Mouse (Mus musculus): ENCODE measurements around the gene Mageb4. TPM values are rescaled to one million over a fixed set of nuclear protein-coding genes. Genes with fewer than 3 reads are reported as not detected.
"Not testable (repeated sequence)": the region's sequence is repeated elsewhere in the genome, so short reads cannot be mapped to it uniquely, and the experiment has no call there.

Mageb4 gene
- not detected for total RNA-seq (2021)
- long read RNA-seq, result 0 reads

GRCm38 (mm10) chrX:86304993-86305392 lies at the start of gene Mageb4:
Gene Mageb4 (minus strand): TSS chrX:86305093.
- DNase-seq (ENCODE audit: low spot score in 2 of 2), result not testable (repeated sequence)

DNA sequence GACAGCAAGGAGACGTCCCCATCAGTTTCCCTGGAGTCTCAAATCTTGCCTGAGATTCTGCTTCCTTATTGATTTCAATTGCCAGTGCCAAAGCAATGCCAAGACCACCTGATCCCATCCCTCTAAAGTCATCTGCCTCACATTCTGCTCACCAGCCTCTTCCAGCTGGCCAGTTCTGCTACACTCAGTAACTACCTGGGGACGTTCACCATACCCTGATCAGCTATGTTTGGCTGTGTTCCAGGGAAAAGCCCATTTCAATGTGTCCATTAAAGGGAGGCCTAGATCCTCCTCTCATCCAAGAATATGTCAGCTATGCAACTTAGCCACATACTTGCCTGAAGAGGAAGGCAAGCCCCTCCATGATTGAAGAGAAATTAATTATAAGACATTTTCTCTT lies 20.3 kb downstream of the Mageb4 start:
- not testable (repeated sequence) for DNase-seq (ENCODE audit: low spot score in 2 of 2)

- not testable (repeated sequence) for DNase-seq (ENCODE audit: low spot score in 2 of 2)
Observed at GRCm38 (mm10) chrX:86245950-86246349, 58.9 kb downstream of the Mageb4 start.

DNA sequence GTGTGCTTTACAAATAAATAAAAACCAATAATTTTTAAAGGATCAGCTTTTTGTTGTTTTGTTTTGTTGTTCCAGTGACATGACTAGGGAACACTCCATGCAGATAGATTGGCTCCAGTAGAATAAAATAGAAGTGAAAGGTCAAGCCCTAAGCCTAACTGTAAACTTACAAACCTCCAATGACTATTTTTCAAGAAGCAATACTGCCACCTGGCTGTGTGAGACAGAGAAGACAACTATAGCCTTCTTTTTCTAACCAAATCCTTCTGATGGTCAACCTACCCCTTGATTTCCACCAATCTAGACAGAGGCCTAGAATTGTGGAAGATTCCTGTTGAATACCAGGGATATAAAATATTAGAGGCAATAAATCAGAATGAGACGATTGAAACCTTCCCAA lies 67.6 kb downstream of the Mageb4 start:
- no peak for DNase-seq (ENCODE audit: low spot score in 2 of 2)

Other genes starting within 250 kb of the Mageb4 start
- gene Nr0b1, start 113.3 kb downstream of the Mageb4 start, total RNA-seq (2021), result not detected

All from layer of hippocampus, adult 18-20 months (tissue).